Mouse (Mus musculus) heart, postnatal 0 days (tissue): ENCODE results near the gene Nckap5. TPM values are rescaled to one million over a fixed set of nuclear protein-coding genes. Genes with fewer than 3 reads are reported as not detected.

ENCODE experiments used
- ATAC-seq: fragments of 200-750 bp; cut with Nextera tagmentation; 2 replicates; pipeline ENCODE4 v1.8.0; 2017; ENCODE audit warnings: low read depth, moderate number of reproducible peaks, moderate library complexity; ENCODE audit not compliant: insufficient read depth
- DNase-seq: peaks from one replicate; pipeline ENCODE4 v3.0.0-alpha.2; 2016; ENCODE audit warnings: low spot score
- H3K27ac ChIP-seq: fragments of 300-500 bp; sonication (generic); 2 replicates; pipeline ENCODE4 v1.5.1; 2014; ENCODE audit warnings: low read depth, mild to moderate bottlenecking
- H3K27me3 ChIP-seq: fragments of 300-500 bp; sonication (generic); 2 replicates; pipeline ENCODE4 v1.6.1; 2014; ENCODE audit warnings: low read length, mixed read lengths; ENCODE audit not compliant: control insufficient read depth, insufficient read depth
- H3K36me3 ChIP-seq: fragments of 300-500 bp; sonication (generic); replicated peaks from 2 replicates; pipeline ENCODE4 v1.6.1; 2014; ENCODE audit warnings: low read length, mixed read lengths; ENCODE audit not compliant: control insufficient read depth, insufficient read depth
- H3K4me1 ChIP-seq: fragments of 300-500 bp; sonication (generic); 2 replicates; pipeline ENCODE4 v1.6.1; 2014; ENCODE audit warnings: antibody characterized with exemption; ENCODE audit not compliant: control insufficient read depth, insufficient read depth
- H3K4me2 ChIP-seq: fragments of 300-500 bp; sonication (generic); 2 replicates; pipeline ENCODE4 v1.6.1; 2014; ENCODE audit warnings: low read depth, mild to moderate bottlenecking, low read length, moderate library complexity
- H3K4me3 ChIP-seq: fragments of 300-500 bp; sonication (generic); 2 replicates; pipeline ENCODE4 v1.5.1; 2014; ENCODE audit warnings: low read depth, low read length
- H3K9ac ChIP-seq: fragments of 300-500 bp; sonication (generic); replicated peaks from 2 replicates; pipeline ENCODE4 v1.6.1; 2014; ENCODE audit warnings: low read depth, low read length, mixed read lengths
- H3K9me3 ChIP-seq: fragments of 300-500 bp; sonication (generic); replicated peaks from 2 replicates; pipeline ENCODE4 v1.6.1; 2016; ENCODE audit warnings: low read length; ENCODE audit not compliant: control insufficient read depth
- CTCF ChIP-seq: IDR thresholded peaks from 2 replicates; pipeline ENCODE4 v1.5.1; 2016; ENCODE audit warnings: antibody characterized with exemption, control low read depth, low read depth
- EP300 ChIP-seq: IDR thresholded peaks from 2 replicates; pipeline ENCODE4 v1.6.1; 2016; ENCODE audit warnings: antibody characterized with exemption, low read depth
- WGBS: fragments of 180-500 bp; shearing (Covaris S2); extraction: QIAGEN DNeasy Blood & Tissue Kit; methylation state at CpG from one replicate; pipeline ENCODE4 v1.1.7; 2014; 5-methylcytosine and 5-hydroxymethylcytosine counted together
- polyA plus RNA-seq: library from polyadenylated mRNA; unstranded; fragments of >200 nt; fragmentation: Nextera tagmentation; extraction: Ambion mirVana; gene quantifications from 2 replicates; pipeline ENCODE4 v1.2.1, GENCODE M21; 2015
- total RNA-seq: library from RNA; depleted of rRNA; stranded (reverse); fragments of >200 nt; gene quantifications from 2 replicates; pipeline ENCODE4 v1.2.3, GENCODE M21; 2014; ENCODE audit warnings: low replicate concordance

Nckap5 gene
- total and polyA plus RNA-seq, 2 experiments from 2014 or later, result 4.6 to 14.5 TPM

DNA sequence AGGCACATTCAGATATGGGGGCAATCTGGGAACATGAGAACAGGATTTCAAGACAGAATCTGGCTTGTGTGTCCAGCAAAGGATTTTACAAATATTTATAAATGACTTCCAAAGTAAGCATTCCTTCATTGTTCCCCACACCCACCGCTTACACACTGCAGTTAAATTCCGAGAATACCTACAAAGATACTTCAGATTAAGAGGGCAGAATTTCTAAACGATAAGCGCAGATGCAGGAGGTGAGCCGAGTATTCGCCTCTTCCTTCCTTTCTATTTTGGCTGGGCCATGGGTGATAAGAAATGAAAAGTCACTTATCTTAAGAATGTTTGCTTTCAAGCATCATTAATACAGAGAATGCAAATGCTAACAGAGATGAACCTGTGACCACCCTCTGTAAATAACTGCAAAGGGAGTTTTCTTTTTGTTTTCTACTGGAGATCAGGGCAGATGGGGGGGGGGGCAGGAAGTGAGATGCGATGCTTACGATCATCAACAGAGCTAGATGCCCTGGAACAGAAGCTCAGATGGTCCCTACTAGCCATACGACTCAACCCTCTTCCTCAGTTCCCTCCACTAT, 213.0 kb downstream of the Nckap5 start:
- Histone ChIP-seq H3K27me3 (no peaks in the 10 kb centered on the region), H3K9me3 (0 out of 2 replicates have a peak, but pooled peaks cover 5% of the 10 kb centered on the region), H3K4me1 (0 out of 2 replicates have a peak, but pooled peaks cover 6% of the 10 kb centered on the region), H3K36me3 (no peaks in the 10 kb centered on the region), H3K4me3 (no peak overlapping the region), H3K27ac (no peak overlapping the region), H3K4me2 (no peak overlapping the region), H3K9ac (no peak overlapping the region)
- no peak for ATAC-seq
- TF ChIP-seq EP300 (no peak), CTCF (no peak)
- 38% methylated on average over 9 of the region's 9 CpGs for WGBS
- no peak for DNase-seq

DNA sequence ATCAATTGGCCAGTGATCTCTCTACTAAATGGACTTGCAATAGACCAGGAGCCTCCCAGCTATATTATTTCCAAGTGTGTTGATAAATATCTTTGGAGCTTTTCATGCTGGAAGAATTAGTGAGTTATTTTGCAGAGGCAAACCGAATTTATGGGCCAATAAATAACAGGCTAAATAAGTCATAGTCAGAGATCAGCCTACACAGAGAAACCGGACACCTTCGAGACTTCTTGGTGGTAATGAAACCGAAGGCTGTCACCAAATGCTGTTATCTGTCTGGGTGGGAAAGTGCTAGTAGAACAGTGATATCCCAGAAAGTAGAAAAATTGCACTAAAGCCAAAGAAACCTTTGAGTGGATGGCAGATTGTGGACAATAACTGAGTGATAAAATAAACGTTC, 213.6 kb downstream of the Nckap5 start:
- Histone ChIP-seq H3K4me2 (no peak overlapping the region), H3K9ac (no peak overlapping the region), H3K4me3 (no peak overlapping the region), H3K27me3 (no peaks in the 10 kb centered on the region), H3K27ac (no peak overlapping the region), H3K9me3 (0 out of 2 replicates have a peak, but pooled peaks cover 5% of the 10 kb centered on the region), H3K36me3 (no peaks in the 10 kb centered on the region), H3K4me1 (0 out of 2 replicates have a peak, but pooled peaks cover 6% of the 10 kb centered on the region)
- TF ChIP-seq EP300, result no peak
- 51% methylated on average over 5 of the region's 5 CpGs for WGBS
- no peak for ATAC-seq
- no peak for DNase-seq

DNA sequence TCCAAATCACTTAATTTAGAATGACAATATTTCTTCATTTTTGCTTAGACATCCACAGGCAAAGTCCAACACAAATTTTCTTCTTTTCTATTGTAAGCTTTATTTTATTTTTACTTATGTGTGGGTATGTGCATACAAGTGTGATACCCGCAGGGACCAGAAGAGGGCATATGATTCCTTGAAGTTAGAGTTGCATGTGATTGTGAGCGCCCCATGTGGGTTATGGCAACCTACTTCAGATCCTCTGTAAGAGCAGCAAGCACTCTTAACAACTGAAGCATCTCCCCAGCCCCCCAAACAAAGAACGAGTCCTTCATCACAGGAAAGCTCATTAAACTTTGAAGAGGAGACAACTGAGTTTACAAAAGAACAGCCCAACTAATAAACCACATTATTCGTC, 217.7 kb downstream of the Nckap5 start:
- no peak for TF ChIP-seq CTCF
- TF ChIP-seq EP300, result no peak
- Histone ChIP-seq H3K4me2 (no peak overlapping the region), H3K27ac (no peak overlapping the region), H3K27me3 (no peaks in the 10 kb centered on the region), H3K9ac (no peak overlapping the region), H3K4me3 (no peak overlapping the region), H3K4me1 (0 out of 2 replicates have a peak, but pooled peaks cover 5% of the 10 kb centered on the region), H3K9me3 (0 out of 2 replicates have a peak, but pooled peaks cover 5% of the 10 kb centered on the region), H3K36me3 (no peaks in the 10 kb centered on the region)
- ATAC-seq (no peak), DNase-seq (no peak)
- 81% methylated on average over 4 of the region's 4 CpGs for WGBS

DNA sequence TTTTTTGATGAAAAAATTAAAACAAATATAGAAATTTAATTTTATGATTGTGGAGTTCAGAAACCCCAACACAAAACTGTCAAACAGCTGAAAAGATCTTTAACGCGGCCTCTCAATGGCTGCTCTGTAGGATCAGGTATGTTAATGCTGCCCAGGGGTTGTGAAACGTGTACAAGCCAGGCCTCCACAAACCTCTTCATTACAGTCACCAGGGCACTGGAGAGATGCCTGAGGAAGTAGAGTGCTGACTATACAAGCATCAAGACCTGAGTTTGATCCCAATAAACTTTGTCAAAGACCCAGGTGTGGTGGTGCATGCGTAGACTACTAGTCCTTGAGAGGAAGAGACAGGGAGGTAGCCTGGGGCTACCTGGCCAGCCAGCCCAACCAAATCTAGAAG, 222.0 kb downstream of the Nckap5 start:
- Histone ChIP-seq H3K4me3 (no peak overlapping the region), H3K9me3 (no peaks in the 10 kb centered on the region), H3K36me3 (no peaks in the 10 kb centered on the region), H3K9ac (no peak overlapping the region), H3K4me1 (no peaks in the 10 kb centered on the region), H3K27ac (no peak overlapping the region), H3K27me3 (no peaks in the 10 kb centered on the region), H3K4me2 (no peak overlapping the region)
- DNase-seq, result no peak
- no peak for ATAC-seq
- TF ChIP-seq CTCF (no peak), EP300 (no peak)
- WGBS, result 85% methylated on average over 4 of the region's 4 CpGs

DNA sequence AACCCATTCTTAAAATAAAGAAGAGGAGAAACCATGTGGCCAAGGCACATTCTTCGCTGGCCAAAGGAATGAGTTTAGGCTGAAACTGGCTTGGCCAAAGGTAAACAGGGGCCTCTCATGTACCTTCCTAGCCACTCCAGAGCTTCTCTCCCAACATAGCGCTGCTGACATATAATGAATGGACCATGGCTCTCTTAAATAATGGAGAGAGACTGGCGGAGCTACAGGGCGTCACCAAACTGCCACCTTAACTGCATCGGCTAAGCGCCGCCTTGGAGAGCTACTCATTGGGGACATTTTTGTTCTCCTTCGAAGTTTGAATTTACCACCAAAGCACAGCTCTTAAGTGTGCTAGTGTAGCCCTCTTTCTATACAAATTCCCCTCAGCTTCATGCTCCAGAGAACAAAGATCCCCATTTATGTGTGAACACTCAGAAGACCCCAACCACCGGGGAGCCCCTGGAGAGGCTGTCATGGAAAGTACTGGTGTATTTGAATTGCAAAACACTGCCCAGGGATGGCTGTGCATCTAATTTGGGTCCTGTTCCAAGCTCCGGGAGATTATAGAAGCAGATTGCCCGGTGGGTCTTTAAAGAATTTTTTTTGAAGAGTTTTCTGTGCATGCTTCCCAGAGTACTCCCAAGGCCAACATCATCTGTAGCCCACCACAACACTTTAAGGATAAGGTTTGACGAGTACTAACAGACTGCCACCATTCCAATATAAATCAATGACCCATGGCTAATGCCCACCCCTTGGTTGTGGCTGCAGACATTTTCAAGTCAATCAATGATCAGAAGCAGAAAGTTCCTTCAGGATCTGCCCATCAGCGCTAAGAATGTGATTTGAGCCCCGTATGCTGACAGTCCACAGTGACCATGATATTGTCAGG, 224.2 kb downstream of the Nckap5 start:
- no peak for DNase-seq
- TF ChIP-seq EP300 (no peak), CTCF (no peak)
- no peaks in the 10 kb centered on the region for H3K9me3 ChIP-seq
- no peak overlapping the region for H3K27ac ChIP-seq
- no peaks in the 10 kb centered on the region for H3K36me3 ChIP-seq
- no peak overlapping the region for H3K4me3 ChIP-seq
- WGBS, result 89% methylated on average over 14 of the region's 14 CpGs
- no peak for ATAC-seq
- no peaks in the 10 kb centered on the region for H3K4me1 ChIP-seq
- H3K4me2 ChIP-seq, result no peak overlapping the region
- no peaks in the 10 kb centered on the region for H3K27me3 ChIP-seq
- H3K9ac ChIP-seq, result no peak overlapping the region
